Mouse (Mus musculus): ENCODE data around the gene Plekhg3. TPM values are rescaled to one million over a fixed set of nuclear protein-coding genes. Genes with fewer than 3 reads are reported as not detected.

Plekhg3 gene
- polyA plus RNA-seq, 1 experiment from 2014 or later, result 10.3 TPM

DNA sequence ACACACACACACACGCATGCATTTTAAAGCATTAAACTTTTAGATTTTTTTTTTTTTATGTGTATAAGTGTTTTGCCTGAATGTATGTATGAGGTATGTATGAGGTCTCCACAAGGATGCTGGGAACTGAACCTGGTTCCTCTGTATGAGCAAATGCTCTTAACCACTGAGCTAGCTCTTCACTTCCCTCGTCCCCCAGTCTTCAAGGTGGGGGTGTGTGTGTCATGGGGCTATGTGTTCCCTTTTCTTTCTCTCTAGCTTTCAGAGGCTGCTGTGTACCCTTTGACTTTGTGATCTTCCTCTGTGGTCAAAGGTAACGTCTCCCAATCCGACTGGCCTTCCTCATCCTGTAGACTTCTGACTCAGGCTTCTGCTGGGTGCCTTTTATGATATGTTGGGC is 22.3 kb downstream of the Plekhg3 start:
- Histone ChIP-seq H3K4me2 (no peak overlapping the region), H3K27ac (ENCODE audit: poor library complexity, severe bottlenecking) (peak overlapping the region; percentile 87), H3K36me3 (no peaks in the 10 kb centered on the region), H3K4me3 (no peak overlapping the region), H3K9me3 (replicated peaks) (no peaks in the 10 kb centered on the region), H3K9ac (no peak overlapping the region), H3K4me1 (replicated peaks) (peaks cover 97% of the 10 kb centered on the region), H3K27me3 (replicated peaks) (no peaks in the 10 kb centered on the region)
- 80% methylated on average over 4 of the region's 4 CpGs for WGBS
- no peak for ATAC-seq (ENCODE audit: insufficient number of reproducible peaks, low FRiP score)

GRCm38 (mm10) chr12:76553917-76554316 is 23.2 kb downstream of the Plekhg3 start:
- H3K4me3 ChIP-seq, result no peak overlapping the region
- peaks cover 88% of the 10 kb centered on the region for H3K4me1 ChIP-seq (replicated peaks)
- no peaks in the 10 kb centered on the region for H3K9me3 ChIP-seq (replicated peaks)
- no peak overlapping the region for H3K27ac ChIP-seq (ENCODE audit: poor library complexity, severe bottlenecking)
- ATAC-seq (ENCODE audit: insufficient number of reproducible peaks, low FRiP score), result no peak
- H3K9ac ChIP-seq, result no peak overlapping the region
- no peaks in the 10 kb centered on the region for H3K36me3 ChIP-seq
- H3K27me3 ChIP-seq (replicated peaks), result no peaks in the 10 kb centered on the region
- no peak overlapping the region for H3K4me2 ChIP-seq
- WGBS, result 78% methylated on average over 7 of the region's 7 CpGs

DNA sequence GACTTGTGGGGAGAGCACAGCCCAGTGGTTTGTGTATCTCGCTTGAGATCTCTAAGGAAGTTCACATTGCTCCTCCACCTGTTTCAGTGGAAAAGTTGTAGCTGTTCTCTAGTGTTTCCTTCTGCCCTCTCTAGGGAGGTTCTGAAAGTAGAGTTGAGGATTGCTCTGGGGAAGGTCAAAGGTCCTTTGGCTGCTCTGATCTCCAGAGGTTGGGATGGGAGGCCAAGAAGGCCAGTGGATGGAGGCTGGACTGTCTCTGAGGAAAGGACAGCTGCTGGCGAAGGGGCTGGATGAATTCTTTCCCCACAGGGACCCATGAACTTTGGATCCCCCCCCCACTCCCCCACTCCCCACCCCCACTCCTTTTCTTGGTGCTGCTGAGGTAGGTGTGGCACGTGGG is 23.7 kb downstream of the Plekhg3 start:
- Histone ChIP-seq H3K4me1 (replicated peaks) (peaks cover 83% of the 10 kb centered on the region), H3K27me3 (replicated peaks) (no peaks in the 10 kb centered on the region), H3K9me3 (replicated peaks) (no peaks in the 10 kb centered on the region), H3K36me3 (no peaks in the 10 kb centered on the region), H3K27ac (ENCODE audit: poor library complexity, severe bottlenecking) (no peak overlapping the region), H3K9ac (no peak overlapping the region), H3K4me3 (no peak overlapping the region), H3K4me2 (no peak overlapping the region)
- WGBS, result 78% methylated on average over 3 of the region's 3 CpGs
- ATAC-seq (ENCODE audit: insufficient number of reproducible peaks, low FRiP score), result no peak

- no peak overlapping the region for H3K4me3 ChIP-seq
- WGBS, result 92% methylated on average over 3 of the region's 3 CpGs
- H3K9ac ChIP-seq, result no peak overlapping the region
- peaks cover 77% of the 10 kb centered on the region for H3K4me1 ChIP-seq (replicated peaks)
- no peak for ATAC-seq (ENCODE audit: insufficient number of reproducible peaks, low FRiP score)
- H3K36me3 ChIP-seq, result peaks cover 4% of the 10 kb centered on the region
- H3K27ac ChIP-seq (ENCODE audit: poor library complexity, severe bottlenecking), result no peak overlapping the region
- H3K9me3 ChIP-seq (replicated peaks), result no peaks in the 10 kb centered on the region
- no peak overlapping the region for H3K4me2 ChIP-seq
- H3K27me3 ChIP-seq (replicated peaks), result no peaks in the 10 kb centered on the region
These were observed 24.2 kb downstream of the Plekhg3 start for GRCm38 (mm10) chr12:76554871-76555386.

- Histone ChIP-seq H3K4me2 (no peak overlapping the region), H3K36me3 (peaks cover 16% of the 10 kb centered on the region), H3K9ac (no peak overlapping the region), H3K27me3 (replicated peaks) (no peaks in the 10 kb centered on the region), H3K4me1 (replicated peaks) (peaks cover 65% of the 10 kb centered on the region), H3K4me3 (no peak overlapping the region), H3K9me3 (replicated peaks) (no peaks in the 10 kb centered on the region), H3K27ac (ENCODE audit: poor library complexity, severe bottlenecking) (no peak overlapping the region)
- WGBS, result 76% methylated on average over 7 of the region's 7 CpGs
- ATAC-seq (ENCODE audit: insufficient number of reproducible peaks, low FRiP score), result no peak
These were observed 25.5 kb downstream of the Plekhg3 start for GRCm38 (mm10) chr12:76556187-76556586.

DNA sequence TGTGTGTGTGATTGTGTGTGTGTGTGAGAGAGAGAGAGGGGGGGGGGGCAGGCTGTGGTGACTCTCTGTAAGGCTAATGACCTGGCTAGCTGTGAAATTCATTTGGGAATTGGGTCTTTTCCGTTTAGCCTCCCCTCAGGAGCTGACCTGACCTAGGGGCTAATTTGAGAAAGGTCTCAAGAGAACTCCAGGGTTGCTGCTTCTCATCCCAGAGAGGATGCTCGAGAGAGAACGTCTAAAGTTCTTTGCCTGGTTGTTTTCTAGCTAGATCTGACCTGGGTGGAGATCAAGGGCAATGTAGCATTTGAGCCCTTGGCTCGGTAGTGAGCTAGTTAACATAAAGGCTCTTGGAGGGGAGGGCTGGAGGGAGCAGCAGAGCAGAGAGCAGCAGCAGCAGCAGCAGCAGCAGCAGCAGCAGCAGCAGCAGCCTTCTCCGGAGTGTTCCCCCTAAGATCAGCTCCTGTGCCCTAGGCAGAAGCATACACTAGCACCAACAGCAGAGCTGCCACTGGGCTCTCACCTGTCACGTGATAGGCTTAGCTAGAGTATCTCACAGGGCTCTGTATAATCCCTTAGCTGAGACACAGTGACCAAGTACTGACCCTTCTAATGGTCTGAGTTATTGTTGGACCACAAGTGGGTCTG is 26.2 kb downstream of the Plekhg3 start:
- Histone ChIP-seq H3K4me2 (0 out of 2 replicates have a peak overlapping the region, but pooled peaks have one; percentile 12), H3K36me3 (peaks cover 21% of the 10 kb centered on the region), H3K4me3 (no peak overlapping the region), H3K27me3 (replicated peaks) (no peaks in the 10 kb centered on the region), H3K27ac (ENCODE audit: poor library complexity, severe bottlenecking) (0 out of 2 replicates have a peak overlapping the region, but pooled peaks have one; percentile 26), H3K9ac (0 out of 2 replicates have a peak overlapping the region, but pooled peaks have one; percentile 15), H3K9me3 (replicated peaks) (no peaks in the 10 kb centered on the region), H3K4me1 (replicated peaks) (peaks cover 58% of the 10 kb centered on the region)
- no peak for ATAC-seq (ENCODE audit: insufficient number of reproducible peaks, low FRiP score)
- WGBS, result 23% methylated on average over 6 of the region's 6 CpGs

- Histone ChIP-seq H3K27ac (ENCODE audit: poor library complexity, severe bottlenecking) (no peak overlapping the region), H3K4me3 (no peak overlapping the region), H3K9ac (no peak overlapping the region), H3K27me3 (replicated peaks) (no peaks in the 10 kb centered on the region), H3K36me3 (peaks cover 32% of the 10 kb centered on the region), H3K4me2 (no peak overlapping the region), H3K4me1 (replicated peaks) (peaks cover 49% of the 10 kb centered on the region), H3K9me3 (replicated peaks) (no peaks in the 10 kb centered on the region)
- ATAC-seq (ENCODE audit: insufficient number of reproducible peaks, low FRiP score), result no peak
- 60% methylated on average over 5 of the region's 5 CpGs for WGBS
These were observed 27.5 kb downstream of the Plekhg3 start for GRCm38 (mm10) chr12:76558206-76558605.

DNA sequence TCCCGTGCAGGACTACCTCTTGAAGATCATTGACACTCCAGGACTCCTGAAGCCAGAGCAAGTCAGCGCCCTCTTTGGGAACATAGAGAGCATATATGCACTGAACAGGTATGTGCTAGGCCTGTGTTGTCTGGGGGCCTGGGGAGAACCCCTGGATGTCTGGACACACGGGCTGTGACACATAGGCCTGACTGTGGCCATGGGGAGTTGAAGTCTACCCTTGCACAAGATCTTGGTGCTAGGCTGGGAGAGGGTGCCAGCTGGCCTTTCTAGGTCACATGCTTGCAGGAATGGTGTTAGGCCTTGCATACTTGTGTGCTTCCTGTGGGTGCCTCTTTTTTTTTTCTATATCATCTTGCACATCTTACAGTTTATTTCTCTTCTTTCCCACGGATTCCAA is 31.5 kb downstream of the Plekhg3 start:
- no peak overlapping the region for H3K9ac ChIP-seq
- H3K27me3 ChIP-seq (replicated peaks), result no peaks in the 10 kb centered on the region
- peaks cover 11% of the 10 kb centered on the region for H3K4me1 ChIP-seq (replicated peaks)
- peaks cover 71% of the 10 kb centered on the region for H3K36me3 ChIP-seq
- H3K27ac ChIP-seq (ENCODE audit: poor library complexity, severe bottlenecking), result no peak overlapping the region
- no peak overlapping the region for H3K4me3 ChIP-seq
- WGBS, result 79% methylated on average over 4 of the region's 4 CpGs
- no peaks in the 10 kb centered on the region for H3K9me3 ChIP-seq (replicated peaks)
- no peak for ATAC-seq (ENCODE audit: insufficient number of reproducible peaks, low FRiP score)
- no peak overlapping the region for H3K4me2 ChIP-seq

DNA sequence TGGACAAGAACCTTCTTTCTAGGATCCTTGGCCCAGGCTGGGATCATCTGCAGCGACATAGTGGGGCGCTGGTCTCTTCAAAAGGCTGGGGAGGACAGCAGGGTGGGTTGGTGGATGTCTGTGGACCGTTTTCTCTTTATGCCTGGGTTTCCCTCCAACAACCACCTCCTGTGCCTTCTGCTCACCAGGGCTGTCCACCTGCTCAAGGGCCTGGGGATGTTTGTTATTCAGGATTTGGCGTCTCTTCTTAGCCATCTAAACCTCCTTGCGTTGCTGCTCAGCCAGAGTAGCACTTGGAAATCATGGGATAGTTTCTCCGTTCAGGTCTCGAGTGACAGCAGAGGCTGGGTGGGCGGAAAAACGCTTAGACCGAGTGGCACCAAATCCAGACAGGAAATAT is 35.6 kb downstream of the Plekhg3 start:
- Histone ChIP-seq H3K36me3 (peaks cover 71% of the 10 kb centered on the region), H3K9ac (no peak overlapping the region), H3K4me1 (replicated peaks) (peaks cover 18% of the 10 kb centered on the region), H3K4me3 (no peak overlapping the region), H3K9me3 (replicated peaks) (no peaks in the 10 kb centered on the region), H3K27ac (ENCODE audit: poor library complexity, severe bottlenecking) (no peak overlapping the region), H3K4me2 (no peak overlapping the region), H3K27me3 (replicated peaks) (no peaks in the 10 kb centered on the region)
- ATAC-seq (ENCODE audit: insufficient number of reproducible peaks, low FRiP score), result no peak
- WGBS, result 87% methylated on average over 10 of the region's 10 CpGs

- ATAC-seq (ENCODE audit: insufficient number of reproducible peaks, low FRiP score), result no peak
- no peaks in the 10 kb centered on the region for H3K27me3 ChIP-seq (replicated peaks)
- WGBS, result 68% methylated on average over 9 of the region's 9 CpGs
- H3K27ac ChIP-seq (ENCODE audit: poor library complexity, severe bottlenecking), result no peak overlapping the region
- peaks cover 68% of the 10 kb centered on the region for H3K36me3 ChIP-seq
- H3K4me3 ChIP-seq, result no peak overlapping the region
- H3K9me3 ChIP-seq (replicated peaks), result no peaks in the 10 kb centered on the region
- H3K4me1 ChIP-seq (replicated peaks), result peaks cover 14% of the 10 kb centered on the region
- no peak overlapping the region for H3K4me2 ChIP-seq
- H3K9ac ChIP-seq, result no peak overlapping the region
These were observed 39.7 kb downstream of the Plekhg3 start for GRCm38 (mm10) chr12:76570221-76570940.

- Histone ChIP-seq H3K4me3 (no peak overlapping the region), H3K9me3 (replicated peaks) (no peaks in the 10 kb centered on the region), H3K4me2 (no peak overlapping the region), H3K27ac (ENCODE audit: poor library complexity, severe bottlenecking) (no peak overlapping the region), H3K27me3 (replicated peaks) (no peaks in the 10 kb centered on the region), H3K36me3 (peaks cover 68% of the 10 kb centered on the region), H3K9ac (no peak overlapping the region), H3K4me1 (replicated peaks) (peaks cover 14% of the 10 kb centered on the region)
- no peak for ATAC-seq (ENCODE audit: insufficient number of reproducible peaks, low FRiP score)
- WGBS, result 81% methylated on average over 10 of the region's 10 CpGs
These were observed 40.6 kb downstream of the Plekhg3 start for GRCm38 (mm10) chr12:76571266-76571665.

All from heart, embryonic 12.5 days (tissue).